Mouse (Mus musculus) NIH3T3 (cell line): ENCODE measurements at regions not wholly inside any gene's neighbourhood (a gene's known extent, or its start where the extent isn't known, plus 50 kb on each side); places are given as distances from the start of the nearest gene placed in this dataset.

Experiments used
- DNase-seq: peaks from one replicate; pipeline ENCODE4 v3.0.0-alpha.2; 2012; ENCODE audit warnings: low read depth

DNA sequence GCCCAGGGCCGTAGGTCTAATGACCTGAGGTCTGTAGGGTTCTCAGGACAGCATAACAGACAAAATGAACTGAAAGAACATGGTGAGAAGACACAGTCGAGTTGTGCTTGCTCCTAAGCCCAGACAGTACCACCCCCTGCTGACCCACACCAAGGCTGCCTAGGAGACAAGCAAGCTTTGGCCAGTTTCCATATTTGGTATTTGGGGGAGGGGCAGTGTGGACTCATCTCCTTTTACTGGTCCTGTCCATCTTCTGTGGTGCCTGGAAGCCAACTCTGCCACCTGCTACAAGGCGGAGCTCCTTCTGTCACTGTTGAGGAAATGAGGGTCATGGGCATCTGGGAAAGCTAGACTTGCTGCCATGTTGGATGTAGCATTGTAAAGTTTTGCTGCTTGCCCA, 68.9 kb downstream of the Tex29 start:
- no peak for DNase-seq

DNA sequence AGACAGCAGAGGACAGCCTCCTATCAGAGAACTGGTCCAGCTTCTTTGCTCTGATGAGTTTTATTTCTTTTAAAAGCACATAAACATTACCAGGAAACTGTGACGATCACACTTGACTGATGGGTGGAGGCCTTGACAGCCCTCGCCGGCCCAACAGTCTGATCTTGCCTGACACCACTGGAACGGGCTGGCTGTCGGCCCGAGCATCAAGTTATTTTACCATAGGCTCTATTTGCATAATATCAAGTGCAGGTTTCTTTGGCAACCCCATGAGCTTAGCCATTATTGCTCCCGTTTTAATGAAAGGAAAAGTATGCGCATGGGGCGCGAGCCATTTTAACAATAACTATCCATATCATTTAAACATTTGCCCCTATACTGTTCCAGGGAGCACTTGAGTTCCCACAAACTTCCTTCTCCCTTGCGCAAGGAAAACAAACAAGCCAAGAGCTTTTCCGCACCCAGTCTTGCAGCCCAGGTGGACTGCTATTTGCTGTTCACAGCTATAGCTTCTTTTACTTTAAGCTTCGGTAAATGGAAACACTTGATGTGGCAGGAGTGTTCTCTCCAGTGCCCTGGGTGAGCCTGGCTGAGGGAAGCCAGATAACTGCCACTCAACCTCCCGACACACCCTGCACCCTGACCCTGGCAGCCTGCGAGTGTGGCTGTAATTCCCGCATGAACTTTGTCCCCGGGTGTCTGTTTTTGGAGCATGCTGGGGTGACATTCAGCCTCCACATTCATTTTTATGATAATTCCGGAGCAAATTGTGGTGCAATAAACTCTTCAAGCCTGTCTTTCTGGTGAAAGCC, 71.6 kb downstream of the Tex29 start:
- no peak for DNase-seq

DNA sequence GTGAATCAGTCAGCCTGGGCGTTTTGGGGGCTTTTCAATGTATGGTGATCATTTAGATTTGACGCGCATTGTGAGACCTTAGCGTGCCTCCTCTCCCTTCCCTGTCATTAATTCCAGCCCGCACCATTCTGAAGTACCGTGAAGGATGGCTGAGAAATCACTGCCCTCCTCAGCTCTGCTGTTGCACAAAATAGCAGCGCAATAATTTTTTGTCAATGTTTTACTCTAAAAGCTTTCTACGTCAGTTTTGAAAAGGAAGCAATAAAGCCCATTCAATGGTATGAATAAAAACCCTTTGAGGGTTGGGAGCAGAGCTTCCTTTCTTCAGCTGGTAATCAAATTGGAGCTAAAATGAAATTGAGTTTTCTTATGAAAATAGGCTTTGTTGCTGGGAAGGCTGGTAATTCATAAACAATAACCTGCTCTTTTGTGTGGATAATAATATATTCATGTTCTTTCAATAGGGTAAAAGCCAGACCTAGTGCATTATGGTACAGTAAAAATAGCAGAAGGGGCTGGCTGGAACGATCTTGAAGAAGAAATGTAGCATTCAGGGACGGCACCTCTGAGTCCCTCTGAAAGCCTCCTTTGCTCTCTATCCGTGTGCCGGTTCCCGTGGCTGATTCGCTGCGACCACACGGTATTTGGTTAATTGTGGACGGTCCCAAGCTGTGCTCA, 72.3 kb downstream of the Tex29 start:
- no peak for DNase-seq

- DNase-seq, result no peak
These were observed 73.0 kb downstream of the Tex29 start for GRCm38 (mm10) chr8:11913129-11913900.

DNA sequence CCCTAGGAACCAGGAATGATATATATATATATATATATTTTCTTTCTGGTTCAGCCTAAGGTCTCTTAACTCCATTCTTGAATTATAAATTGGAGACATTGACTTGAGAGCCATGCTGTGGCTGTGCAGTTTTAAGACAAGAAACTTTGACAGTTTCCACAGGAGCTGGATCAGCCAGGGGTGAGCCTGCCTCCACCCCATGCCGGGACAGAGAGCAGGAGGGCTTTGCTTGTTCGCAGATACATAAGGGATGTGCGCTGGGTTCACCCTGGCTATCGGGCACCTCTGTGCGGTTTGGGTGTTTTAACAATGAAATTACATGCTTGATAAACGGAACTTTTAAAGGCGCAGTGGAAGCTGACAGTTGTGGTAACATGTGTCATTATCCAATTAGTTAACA, 73.9 kb downstream of the Tex29 start:
- DNase-seq, result no peak

DNA sequence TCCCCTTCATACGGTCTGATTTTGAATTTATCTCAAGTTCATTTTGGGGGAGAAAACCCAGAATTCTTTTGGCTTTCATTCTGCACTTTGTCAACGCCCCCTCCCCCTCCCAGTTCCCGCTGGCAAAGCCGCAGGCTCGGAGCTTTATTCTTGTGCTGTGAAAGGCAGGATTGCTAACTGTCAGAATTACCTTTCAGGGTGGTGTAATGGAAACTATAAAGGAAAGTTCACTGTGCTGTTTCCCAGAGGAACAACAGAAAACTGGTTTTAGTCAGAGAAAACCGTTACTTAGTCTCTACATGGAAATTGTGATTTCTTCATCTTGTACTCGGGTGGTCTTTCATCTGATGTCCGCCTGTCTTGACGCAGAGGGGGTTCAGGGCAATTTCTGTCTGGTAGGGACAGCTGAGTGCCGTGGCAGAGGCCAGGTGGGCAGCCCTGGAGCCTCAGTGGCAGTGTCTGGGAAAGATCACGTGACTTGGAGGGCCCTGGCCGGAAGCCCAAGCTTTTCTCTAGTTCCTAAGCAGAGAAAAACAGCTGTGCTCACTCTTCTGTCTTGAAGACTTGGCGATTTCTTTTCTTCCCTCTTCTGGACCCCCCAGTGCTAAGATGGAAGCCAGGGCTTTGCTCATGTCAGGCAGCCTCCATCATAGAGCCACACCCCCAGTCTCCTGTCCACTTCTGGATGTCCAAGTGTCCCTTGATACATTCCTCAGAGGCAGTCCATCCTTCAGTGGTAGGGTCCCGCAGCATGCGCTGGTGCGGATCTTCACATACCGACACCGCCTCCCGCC, 74.6 kb downstream of the Tex29 start:
- peak; percentile 5 for DNase-seq

GRCm38 (mm10) chr8:11915721-11916120, 75.4 kb downstream of the Tex29 start:
- no peak for DNase-seq

GRCm38 (mm10) chr8:11919876-11920275, 79.6 kb downstream of the Tex29 start:
- no peak for DNase-seq

GRCm38 (mm10) chr8:11923115-11923514, 82.8 kb downstream of the Tex29 start:
- DNase-seq, result no peak

- DNase-seq, result peak; percentile 68
These were observed 83.9 kb downstream of the Tex29 start for GRCm38 (mm10) chr8:11924165-11924564.

GRCm38 (mm10) chr8:11942892-11943332, 102.6 kb downstream of the Tex29 start:
- DNase-seq, result peak; percentile 74

GRCm38 (mm10) chr8:11947766-11948165, 107.5 kb downstream of the Tex29 start:
- no peak for DNase-seq

GRCm38 (mm10) chr8:11956268-11956667, 116.0 kb downstream of the Tex29 start:
- DNase-seq, result no peak

DNA sequence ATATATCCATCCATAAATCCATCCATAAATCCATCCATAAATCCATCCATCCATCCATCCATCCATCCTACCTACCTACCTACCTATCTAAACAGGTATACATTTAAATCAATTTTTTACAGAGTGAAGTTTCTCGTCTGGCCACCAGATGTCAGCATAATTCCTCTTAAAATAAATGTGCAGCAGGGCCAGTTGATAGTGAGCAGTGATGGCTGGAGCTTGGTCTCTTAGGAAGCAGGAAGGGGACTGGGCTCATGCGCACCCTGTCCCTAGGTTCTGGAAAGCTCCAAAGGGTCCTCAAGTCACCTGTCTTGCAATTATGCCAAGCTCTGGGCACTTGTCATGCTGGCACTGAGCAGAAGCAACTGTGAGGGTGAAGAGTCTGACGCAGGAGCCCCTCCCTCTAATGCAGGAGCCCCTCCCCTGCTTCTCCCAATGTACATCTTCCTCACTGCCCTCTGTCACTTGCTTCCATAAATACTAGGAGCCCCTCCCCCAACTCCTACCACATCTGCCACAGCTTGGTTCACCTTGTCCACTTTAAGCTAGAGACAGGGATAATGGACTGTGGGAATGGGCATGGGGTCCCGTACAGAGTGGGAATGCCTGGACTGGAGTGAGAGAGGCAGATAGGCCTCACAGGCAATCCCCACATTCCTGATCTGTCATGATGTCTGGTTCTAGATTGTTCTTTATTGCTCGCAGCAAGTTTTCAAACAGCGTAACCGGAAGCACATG, 116.9 kb downstream of the Tex29 start:
- peak; percentile 60 for DNase-seq

- DNase-seq, result no peak
These were observed 117.9 kb downstream of the Tex29 start for GRCm38 (mm10) chr8:11958176-11958575.

- DNase-seq, result peak; percentile 68
These were observed 119.2 kb downstream of the Tex29 start for GRCm38 (mm10) chr8:11959466-11959865.

DNA sequence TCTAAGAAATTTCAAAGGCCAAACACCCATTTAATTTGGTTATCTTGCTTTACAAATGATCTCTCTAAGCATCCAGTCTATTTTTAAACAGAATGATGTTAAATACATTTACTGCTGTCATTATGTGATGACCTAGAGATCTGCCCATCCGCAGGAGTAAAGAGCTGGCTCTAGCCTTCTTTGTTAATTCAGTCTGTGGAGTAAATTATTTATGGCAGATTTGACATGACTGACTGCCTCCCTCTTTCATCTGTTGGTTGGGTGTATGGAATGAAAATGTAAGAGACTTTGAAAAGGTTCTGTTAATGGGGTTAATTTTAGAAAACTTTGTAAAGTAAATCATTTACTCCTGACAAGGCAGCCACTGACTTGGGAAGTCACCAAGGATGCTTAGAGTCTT, 123.3 kb downstream of the Tex29 start:
- DNase-seq, result no peak

DNA sequence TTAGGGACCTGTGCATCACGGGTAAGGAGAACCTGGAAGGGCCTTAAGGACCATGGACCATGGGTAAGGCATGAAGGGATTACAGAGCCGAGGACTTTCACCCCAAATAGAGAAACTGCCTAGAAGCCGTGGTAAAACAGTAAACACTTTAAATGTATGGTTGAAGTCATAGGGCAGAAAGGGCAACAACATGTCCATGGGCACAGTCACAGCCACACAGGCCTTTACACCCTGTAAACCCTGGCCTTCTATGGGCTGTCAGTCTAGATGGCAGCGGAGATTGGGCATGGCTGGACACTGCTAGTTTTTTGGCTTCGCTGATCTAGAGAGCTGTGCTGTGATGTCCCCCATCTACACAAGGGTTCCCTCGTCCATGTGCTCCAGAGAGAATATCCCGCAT, 127.4 kb downstream of the Tex29 start:
- DNase-seq, result no peak

DNA sequence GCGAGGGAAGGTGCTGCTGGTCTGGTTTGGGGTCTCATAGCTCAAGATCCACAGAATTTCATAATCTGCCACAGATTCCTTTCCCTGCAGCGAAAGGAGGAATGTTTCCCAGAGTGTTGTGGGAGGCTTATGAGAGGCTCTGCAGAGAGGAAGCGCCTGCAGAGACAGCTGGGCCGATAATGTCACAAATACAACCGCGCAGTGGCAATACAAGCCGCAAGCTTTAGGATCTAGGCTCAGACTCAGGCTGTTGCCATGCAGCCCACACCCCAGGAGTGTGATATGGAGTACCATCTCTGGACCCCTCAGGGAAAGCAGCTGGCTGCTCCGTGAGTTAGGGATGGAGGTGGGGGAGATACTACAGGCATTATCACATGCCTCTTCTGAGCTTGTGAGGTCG, 130.2 kb downstream of the Tex29 start:
- DNase-seq, result no peak

DNA sequence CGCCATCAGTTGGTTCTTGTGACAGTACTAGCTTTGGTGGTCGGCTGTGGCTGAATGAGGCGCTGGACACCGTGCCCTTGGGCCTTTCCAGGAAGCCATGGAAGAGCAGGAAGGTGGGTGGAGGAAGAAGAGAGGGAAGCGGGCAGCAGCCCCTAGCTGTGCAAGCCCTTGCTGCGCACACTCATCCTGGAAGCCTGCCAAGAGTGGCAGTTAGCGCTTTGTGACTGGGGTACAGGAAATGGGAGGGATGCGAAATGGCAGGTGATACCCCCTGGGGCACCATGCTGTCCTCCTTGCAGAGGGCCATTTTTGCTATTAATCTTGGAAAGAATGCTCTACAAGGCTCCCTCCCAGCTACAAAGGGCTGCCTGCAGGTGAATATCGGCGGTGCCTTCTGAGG, 133.2 kb downstream of the Tex29 start:
- no peak for DNase-seq

GRCm38 (mm10) chr8:11977121-11977520, 136.8 kb downstream of the Tex29 start:
- DNase-seq, result no peak
